Mouse (Mus musculus): ENCODE data around the gene Celsr3. TPM values are rescaled to one million over a fixed set of nuclear protein-coding genes. Genes with fewer than 3 reads are reported as not detected.

The Celsr3 gene
- polyA plus RNA-seq, 1 experiment from 2014 or later, result 0.53 TPM

- WGBS, result 84% methylated on average over 1 of the region's 1 CpGs
- ATAC-seq (ENCODE audit: insufficient number of reproducible peaks, low FRiP score, low TSS enrichment, low read depth), result no peak
- no peak overlapping the region for H3K27ac ChIP-seq (replicated peaks)
- H3K9ac ChIP-seq, result no peak overlapping the region
- no peaks in the 10 kb centered on the region for H3K9me3 ChIP-seq (replicated peaks)
- H3K36me3 ChIP-seq, result peaks cover 52% of the 10 kb centered on the region
- no peak overlapping the region for H3K4me3 ChIP-seq (replicated peaks)
- peaks cover 21% of the 10 kb centered on the region for H3K4me1 ChIP-seq
- H3K4me2 ChIP-seq (replicated peaks), result no peak overlapping the region
- no peaks in the 10 kb centered on the region for H3K27me3 ChIP-seq
Measured at GRCm38 (mm10) chr9:108806831-108807230, 19.3 kb upstream of the Celsr3 start.

GRCm38 (mm10) chr9:108807674-108808073, 18.4 kb upstream of the Celsr3 start:
- Histone ChIP-seq H3K9ac (no peak overlapping the region), H3K4me2 (replicated peaks) (peak overlapping the region; percentile 85; the same call in 1 of the 2 replicates), H3K27me3 (no peaks in the 10 kb centered on the region), H3K9me3 (replicated peaks) (no peaks in the 10 kb centered on the region), H3K27ac (replicated peaks) (peak overlapping the region; percentile 29), H3K4me3 (replicated peaks) (no peak overlapping the region), H3K4me1 (peaks cover 21% of the 10 kb centered on the region), H3K36me3 (peaks cover 52% of the 10 kb centered on the region)
- WGBS, result 70% methylated on average over 5 of the region's 5 CpGs
- 0 out of 2 replicates have a peak, but pooled peaks have one; percentile 5 for ATAC-seq (ENCODE audit: insufficient number of reproducible peaks, low FRiP score, low TSS enrichment, low read depth)

GRCm38 (mm10) chr9:108808163-108808665, 17.9 kb upstream of the Celsr3 start, which contains the start of gene Nckipsd:
Gene Nckipsd (plus strand): TSS chr9:108808368.
- H3K36me3 ChIP-seq, result peaks cover 55% of the 10 kb centered on the region
- peak; percentile 84 for ATAC-seq (ENCODE audit: insufficient number of reproducible peaks, low FRiP score, low TSS enrichment, low read depth)
- H3K4me2 ChIP-seq (replicated peaks), result peak within 1 kb of the TSS; percentile 85
- H3K4me3 ChIP-seq (replicated peaks), result peak within 1 kb of the TSS; percentile 79
- under 1% methylated on average over 62 of the region's 62 CpGs for WGBS
- peak within 1 kb of the TSS; percentile 85 for H3K9ac ChIP-seq
- H3K4me1 ChIP-seq, result peaks cover 21% of the 10 kb centered on the region
- peak within 1 kb of the TSS; percentile 29 for H3K27ac ChIP-seq (replicated peaks)
- no peaks in the 10 kb centered on the region for H3K27me3 ChIP-seq
- no peaks in the 10 kb centered on the region for H3K9me3 ChIP-seq (replicated peaks)

GRCm38 (mm10) chr9:108809188-108809587, 16.9 kb upstream of the Celsr3 start:
- H3K4me2 ChIP-seq (replicated peaks), result peak overlapping the region; percentile 85
- no peak overlapping the region for H3K9ac ChIP-seq
- WGBS, result 56% methylated on average over 5 of the region's 5 CpGs
- no peak overlapping the region for H3K27ac ChIP-seq (replicated peaks)
- no peaks in the 10 kb centered on the region for H3K9me3 ChIP-seq (replicated peaks)
- peak overlapping the region; percentile 79 for H3K4me3 ChIP-seq (replicated peaks)
- no peaks in the 10 kb centered on the region for H3K27me3 ChIP-seq
- ATAC-seq (ENCODE audit: insufficient number of reproducible peaks, low FRiP score, low TSS enrichment, low read depth), result no peak
- peaks cover 21% of the 10 kb centered on the region for H3K4me1 ChIP-seq
- H3K36me3 ChIP-seq, result peaks cover 59% of the 10 kb centered on the region

- Histone ChIP-seq H3K27me3 (no peaks in the 10 kb centered on the region), H3K4me1 (peaks cover 21% of the 10 kb centered on the region), H3K4me2 (replicated peaks) (no peak overlapping the region), H3K9ac (no peak overlapping the region), H3K36me3 (peaks cover 59% of the 10 kb centered on the region), H3K4me3 (replicated peaks) (no peak overlapping the region), H3K27ac (replicated peaks) (no peak overlapping the region), H3K9me3 (replicated peaks) (no peaks in the 10 kb centered on the region)
- WGBS, result 82% methylated on average over 6 of the region's 6 CpGs
- no peak for ATAC-seq (ENCODE audit: insufficient number of reproducible peaks, low FRiP score, low TSS enrichment, low read depth)
Measured at GRCm38 (mm10) chr9:108809723-108810122, 16.4 kb upstream of the Celsr3 start.

- Histone ChIP-seq H3K9me3 (replicated peaks) (no peaks in the 10 kb centered on the region), H3K27me3 (no peaks in the 10 kb centered on the region), H3K36me3 (peaks cover 59% of the 10 kb centered on the region), H3K9ac (no peak overlapping the region), H3K4me1 (peaks cover 21% of the 10 kb centered on the region), H3K4me3 (replicated peaks) (no peak overlapping the region), H3K4me2 (replicated peaks) (no peak overlapping the region), H3K27ac (replicated peaks) (no peak overlapping the region)
- ATAC-seq (ENCODE audit: insufficient number of reproducible peaks, low FRiP score, low TSS enrichment, low read depth), result no peak
- 84% methylated on average over 5 of the region's 5 CpGs for WGBS
Measured at GRCm38 (mm10) chr9:108810516-108810915, 15.6 kb upstream of the Celsr3 start.

- Histone ChIP-seq H3K27ac (replicated peaks) (no peak overlapping the region), H3K36me3 (peaks cover 83% of the 10 kb centered on the region), H3K4me2 (replicated peaks) (no peak overlapping the region), H3K27me3 (no peaks in the 10 kb centered on the region), H3K4me1 (peaks cover under 1% of the 10 kb centered on the region; the same call in 1 of the 2 replicates), H3K9ac (no peak overlapping the region), H3K4me3 (replicated peaks) (no peak overlapping the region), H3K9me3 (replicated peaks) (no peaks in the 10 kb centered on the region)
- ATAC-seq (ENCODE audit: insufficient number of reproducible peaks, low FRiP score, low TSS enrichment, low read depth), result no peak
- 86% methylated on average over 7 of the region's 7 CpGs for WGBS
Measured at GRCm38 (mm10) chr9:108815557-108815956, 10.6 kb upstream of the Celsr3 start.

GRCm38 (mm10) chr9:108819495-108819894, 6.6 kb upstream of the Celsr3 start:
- no peaks in the 10 kb centered on the region for H3K4me1 ChIP-seq
- H3K4me2 ChIP-seq (replicated peaks), result no peak overlapping the region
- H3K27me3 ChIP-seq, result peaks cover 16% of the 10 kb centered on the region
- H3K36me3 ChIP-seq, result peaks cover 47% of the 10 kb centered on the region
- no peak overlapping the region for H3K27ac ChIP-seq (replicated peaks)
- H3K9ac ChIP-seq, result no peak overlapping the region
- H3K9me3 ChIP-seq (replicated peaks), result no peaks in the 10 kb centered on the region
- H3K4me3 ChIP-seq (replicated peaks), result no peak overlapping the region
- no peak for ATAC-seq (ENCODE audit: insufficient number of reproducible peaks, low FRiP score, low TSS enrichment, low read depth)
- WGBS, result 63% methylated on average over 3 of the region's 3 CpGs

GRCm38 (mm10) chr9:108820077-108820476, 6.0 kb upstream of the Celsr3 start:
- 56% methylated on average over 5 of the region's 5 CpGs for WGBS
- no peak overlapping the region for H3K9ac ChIP-seq
- H3K27me3 ChIP-seq, result peaks cover 21% of the 10 kb centered on the region
- no peak for ATAC-seq (ENCODE audit: insufficient number of reproducible peaks, low FRiP score, low TSS enrichment, low read depth)
- no peak overlapping the region for H3K4me3 ChIP-seq (replicated peaks)
- no peaks in the 10 kb centered on the region for H3K4me1 ChIP-seq
- no peak overlapping the region for H3K27ac ChIP-seq (replicated peaks)
- no peaks in the 10 kb centered on the region for H3K9me3 ChIP-seq (replicated peaks)
- no peak overlapping the region for H3K4me2 ChIP-seq (replicated peaks)
- peaks cover 41% of the 10 kb centered on the region for H3K36me3 ChIP-seq

- H3K4me2 ChIP-seq (replicated peaks), result no peak overlapping the region
- no peak overlapping the region for H3K9ac ChIP-seq
- H3K36me3 ChIP-seq, result 0 out of 2 replicates have a peak, but pooled peaks cover 2% of the 10 kb centered on the region
- no peak for ATAC-seq (ENCODE audit: insufficient number of reproducible peaks, low FRiP score, low TSS enrichment, low read depth)
- H3K4me3 ChIP-seq (replicated peaks), result no peak overlapping the region; the same call in 1 of the 2 replicates
- H3K27ac ChIP-seq (replicated peaks), result no peak overlapping the region
- H3K4me1 ChIP-seq, result peaks cover 15% of the 10 kb centered on the region
- 2% methylated on average over 25 of the region's 25 CpGs for WGBS
- peaks cover 62% of the 10 kb centered on the region for H3K27me3 ChIP-seq
- no peaks in the 10 kb centered on the region for H3K9me3 ChIP-seq (replicated peaks)
Measured at GRCm38 (mm10) chr9:108824144-108824685, 1.9 kb upstream of the Celsr3 start.

- Histone ChIP-seq H3K27me3 (peaks cover 67% of the 10 kb centered on the region), H3K4me3 (replicated peaks) (no peak overlapping the region), H3K9me3 (replicated peaks) (no peaks in the 10 kb centered on the region), H3K9ac (no peak overlapping the region), H3K27ac (replicated peaks) (no peak overlapping the region), H3K4me1 (peaks cover 15% of the 10 kb centered on the region), H3K36me3 (no peaks in the 10 kb centered on the region), H3K4me2 (replicated peaks) (no peak overlapping the region)
- under 1% methylated on average over 31 of the region's 31 CpGs for WGBS
- ATAC-seq (ENCODE audit: insufficient number of reproducible peaks, low FRiP score, low TSS enrichment, low read depth), result no peak
Measured at GRCm38 (mm10) chr9:108824755-108825413, 1.2 kb upstream of the Celsr3 start.
